Mouse (Mus musculus): Measurements from ENCODE around the gene Fam227b.
A peak's percentile ranks its signal among the peaks of the same experiment; 100 is the strongest.

Fam227b gene

GRCm38 (mm10) chr2:126061037-126061773 is 90.6 kb downstream of the Fam227b start:
- DNase-seq (ENCODE audit: low spot score) = no peak

GRCm38 (mm10) chr2:126060595-126060994 is 91.2 kb downstream of the Fam227b start:
- DNase-seq (ENCODE audit: low spot score) = no peak

GRCm38 (mm10) chr2:126053657-126054056 is 98.1 kb downstream of the Fam227b start:
- DNase-seq (ENCODE audit: low spot score) = no peak

- peak; percentile 85 for DNase-seq (ENCODE audit: low spot score)
These were observed 98.9 kb downstream of the Fam227b start for GRCm38 (mm10) chr2:126052749-126053557.

- DNase-seq (ENCODE audit: low spot score) = no peak
These were observed 106.2 kb downstream of the Fam227b start for GRCm38 (mm10) chr2:126045621-126046020.

GRCm38 (mm10) chr2:126042674-126043073 is 109.1 kb downstream of the Fam227b start:
- no peak for DNase-seq (ENCODE audit: low spot score)

- no peak for DNase-seq (ENCODE audit: low spot score)
These were observed 110.6 kb downstream of the Fam227b start for GRCm38 (mm10) chr2:126041237-126041636.

GRCm38 (mm10) chr2:126040651-126041050 is 111.2 kb downstream of the Fam227b start:
- DNase-seq (ENCODE audit: low spot score) = no peak

- no peak for DNase-seq (ENCODE audit: low spot score)
These were observed 112.4 kb downstream of the Fam227b start for GRCm38 (mm10) chr2:126039414-126039891.

GRCm38 (mm10) chr2:126038221-126039000 is 113.4 kb downstream of the Fam227b start:
- DNase-seq (ENCODE audit: low spot score) = no peak

GRCm38 (mm10) chr2:126036121-126036520 is 115.7 kb downstream of the Fam227b start:
- DNase-seq (ENCODE audit: low spot score) = no peak

GRCm38 (mm10) chr2:126035013-126035770 is 116.6 kb downstream of the Fam227b start:
- no peak for DNase-seq (ENCODE audit: low spot score)

- DNase-seq (ENCODE audit: low spot score) = no peak
These were observed 117.3 kb downstream of the Fam227b start, which contains the start of gene Fgf7 for GRCm38 (mm10) chr2:126034379-126035005. Gene Fgf7, plus strand, starts transcription at chr2:126034658.

- DNase-seq (ENCODE audit: low spot score) = peak; percentile 54
These were observed 118.5 kb downstream of the Fam227b start for GRCm38 (mm10) chr2:126033114-126033972.

- no peak for DNase-seq (ENCODE audit: low spot score)
These were observed 120.5 kb downstream of the Fam227b start for GRCm38 (mm10) chr2:126031186-126031900.

GRCm38 (mm10) chr2:126015763-126016473 is 135.9 kb downstream of the Fam227b start:
- DNase-seq (ENCODE audit: low spot score) = no peak

GRCm38 (mm10) chr2:126014989-126015710 is 136.7 kb downstream of the Fam227b start:
- DNase-seq (ENCODE audit: low spot score) = peak; percentile 15

GRCm38 (mm10) chr2:126006742-126007141 is 145.1 kb downstream of the Fam227b start:
- no peak for DNase-seq (ENCODE audit: low spot score)
